Mouse (Mus musculus): Measurements from ENCODE around the gene Pla2g3. TPM values are rescaled to one million over a fixed set of nuclear protein-coding genes. Genes with fewer than 3 reads are reported as not detected.

Pla2g3 gene
- polyA plus RNA-seq, 1 experiment from 2014 or later: 0.70 TPM

- H3K27ac ChIP-seq: peak overlapping the region; percentile 42; the same call in 1 of the 2 replicates
- peak; percentile 77 for DNase-seq (ENCODE audit: low spot score)
- WGBS: 2% methylated on average over 50 of the region's 50 CpGs
- peaks cover 49% of the 10 kb centered on the region for H3K4me1 ChIP-seq
- H3K27me3 ChIP-seq (ENCODE audit: insufficient read depth, poor library complexity, severe bottlenecking): peaks cover 18% of the 10 kb centered on the region
- H3K36me3 ChIP-seq: peaks cover 24% of the 10 kb centered on the region
- H3K4me3 ChIP-seq: peak overlapping the region; percentile 55
- H3K9me3 ChIP-seq: no peaks in the 10 kb centered on the region
Measured at GRCm38 (mm10) chr11:3516859-3517845, 29.1 kb downstream of the Pla2g3 start.

GRCm38 (mm10) chr11:3517846-3518732 is 30.0 kb downstream of the Pla2g3 start:
- H3K27ac ChIP-seq: no peak overlapping the region
- peaks cover 18% of the 10 kb centered on the region for H3K27me3 ChIP-seq (ENCODE audit: insufficient read depth, poor library complexity, severe bottlenecking)
- peak overlapping the region; percentile 55 for H3K4me3 ChIP-seq
- WGBS: 44% methylated on average over 13 of the region's 13 CpGs
- H3K4me1 ChIP-seq: peaks cover 49% of the 10 kb centered on the region
- H3K36me3 ChIP-seq: peaks cover 33% of the 10 kb centered on the region
- H3K9me3 ChIP-seq: no peaks in the 10 kb centered on the region
- no peak for DNase-seq (ENCODE audit: low spot score)

- Histone ChIP-seq H3K9me3 (no peaks in the 10 kb centered on the region), H3K27ac (no peak overlapping the region), H3K4me1 (peaks cover 44% of the 10 kb centered on the region), H3K27me3 (ENCODE audit: insufficient read depth, poor library complexity, severe bottlenecking) (peaks cover 18% of the 10 kb centered on the region), H3K36me3 (peaks cover 44% of the 10 kb centered on the region), H3K4me3 (no peak overlapping the region)
- 63% methylated on average over 4 of the region's 4 CpGs for WGBS
- DNase-seq (ENCODE audit: low spot score): no peak
Measured at GRCm38 (mm10) chr11:3519051-3519726, 31.1 kb downstream of the Pla2g3 start.

DNA sequence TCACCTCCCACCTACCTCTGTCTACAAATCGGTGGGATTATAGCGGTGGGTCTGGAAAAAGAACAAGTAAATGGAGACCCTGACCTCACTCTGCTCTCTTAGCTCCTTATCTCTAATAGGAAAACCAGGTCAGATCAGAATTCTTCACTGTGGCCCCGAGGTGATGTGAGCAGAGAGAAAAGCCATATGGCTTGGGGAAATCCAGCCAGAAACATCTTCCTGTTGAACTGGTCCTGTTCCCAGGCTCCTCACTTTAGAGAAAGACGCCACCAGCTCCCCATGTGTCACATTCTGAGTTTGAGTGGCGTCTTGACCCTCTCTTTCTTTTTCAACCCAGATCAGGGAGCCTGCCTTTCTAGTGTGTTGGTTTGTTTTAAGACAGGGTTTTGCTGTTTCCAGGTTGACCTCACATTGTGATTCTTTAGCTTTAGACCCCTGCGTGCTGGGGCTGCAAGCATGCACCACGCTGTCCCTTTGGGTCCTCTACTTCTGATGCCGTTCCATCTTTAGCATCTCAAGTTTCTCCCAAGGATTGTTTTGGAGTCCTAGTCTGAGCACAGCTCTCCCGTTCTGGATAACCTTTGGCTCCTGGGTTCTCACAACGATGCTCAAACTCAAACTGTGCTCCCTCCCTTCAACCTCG is 31.8 kb downstream of the Pla2g3 start:
- Histone ChIP-seq H3K36me3 (peaks cover 51% of the 10 kb centered on the region), H3K4me1 (peaks cover 44% of the 10 kb centered on the region), H3K27me3 (ENCODE audit: insufficient read depth, poor library complexity, severe bottlenecking) (peaks cover 18% of the 10 kb centered on the region), H3K9me3 (no peaks in the 10 kb centered on the region), H3K27ac (no peak overlapping the region), H3K4me3 (no peak overlapping the region)
- WGBS: 58% methylated on average over 11 of the region's 11 CpGs
- no peak for DNase-seq (ENCODE audit: low spot score)

- Histone ChIP-seq H3K27me3 (ENCODE audit: insufficient read depth, poor library complexity, severe bottlenecking) (peaks cover 13% of the 10 kb centered on the region), H3K4me3 (no peak overlapping the region), H3K36me3 (peaks cover 61% of the 10 kb centered on the region), H3K27ac (no peak overlapping the region), H3K4me1 (peaks cover 35% of the 10 kb centered on the region), H3K9me3 (no peaks in the 10 kb centered on the region)
- 76% methylated on average over 14 of the region's 14 CpGs for WGBS
- no peak for DNase-seq (ENCODE audit: low spot score)
Measured at GRCm38 (mm10) chr11:3520919-3521318, 32.8 kb downstream of the Pla2g3 start.

DNA sequence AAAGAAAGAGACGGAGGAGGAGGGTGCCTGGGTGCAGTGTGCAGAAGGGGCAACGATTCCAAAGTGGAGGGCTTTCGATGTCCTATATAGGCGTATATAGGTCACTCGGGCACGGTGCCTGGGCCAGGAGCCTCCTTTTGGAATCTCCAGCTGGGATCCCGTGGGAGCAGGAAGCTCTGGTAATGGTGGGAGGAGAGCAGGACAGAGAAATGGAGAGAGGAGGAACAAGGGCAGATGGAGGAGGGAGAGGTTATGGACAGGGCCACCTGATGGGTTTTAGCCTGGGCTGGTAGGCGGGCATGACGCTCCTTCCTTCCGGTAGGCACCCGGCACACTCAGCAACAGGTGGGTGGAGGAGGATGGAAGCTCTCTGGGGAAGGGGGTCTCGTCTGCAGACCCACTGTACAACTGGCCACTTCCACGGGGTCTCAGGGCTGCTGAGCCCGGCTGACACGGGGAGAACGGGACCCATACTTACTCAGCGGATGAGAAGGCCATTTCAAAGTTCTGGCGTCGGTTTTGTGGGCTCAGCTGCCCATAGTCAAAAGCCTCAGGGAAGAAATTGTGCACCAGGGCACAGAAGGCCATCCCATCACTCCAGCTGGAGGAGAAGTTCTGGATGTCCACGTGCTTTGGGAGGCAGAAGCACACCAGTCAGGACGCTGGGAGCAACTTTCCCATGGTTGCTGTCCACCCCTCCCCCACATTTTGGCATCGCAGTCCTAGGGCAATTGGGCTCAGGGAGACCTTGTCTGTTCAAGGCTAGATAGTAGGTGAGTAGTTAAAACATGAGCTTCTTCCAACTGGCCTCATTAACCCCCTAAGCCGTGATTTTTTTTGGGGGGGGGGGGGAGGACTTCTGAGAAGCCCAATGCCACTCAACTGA is 33.5 kb downstream of the Pla2g3 start:
- DNase-seq (ENCODE audit: low spot score): no peak
- peaks cover 6% of the 10 kb centered on the region for H3K27me3 ChIP-seq (ENCODE audit: insufficient read depth, poor library complexity, severe bottlenecking)
- WGBS: 86% methylated on average over 23 of the region's 23 CpGs
- peaks cover 38% of the 10 kb centered on the region for H3K4me1 ChIP-seq
- H3K27ac ChIP-seq: no peak overlapping the region
- no peak overlapping the region for H3K4me3 ChIP-seq
- H3K9me3 ChIP-seq: no peaks in the 10 kb centered on the region
- peaks cover 68% of the 10 kb centered on the region for H3K36me3 ChIP-seq

GRCm38 (mm10) chr11:3522285-3523000 is 34.4 kb downstream of the Pla2g3 start:
- no peak for DNase-seq (ENCODE audit: low spot score)
- H3K27ac ChIP-seq: no peak overlapping the region
- H3K36me3 ChIP-seq: peaks cover 76% of the 10 kb centered on the region

GRCm38 (mm10) chr11:3523840-3524582 is 35.9 kb downstream of the Pla2g3 start:
- Histone ChIP-seq H3K4me1 (peaks cover 40% of the 10 kb centered on the region), H3K27me3 (ENCODE audit: insufficient read depth, poor library complexity, severe bottlenecking) (no peaks in the 10 kb centered on the region), H3K4me3 (no peak overlapping the region), H3K9me3 (no peaks in the 10 kb centered on the region), H3K27ac (no peak overlapping the region), H3K36me3 (peaks cover 92% of the 10 kb centered on the region)
- DNase-seq (ENCODE audit: low spot score): no peak
- 79% methylated on average over 7 of the region's 7 CpGs for WGBS

More at GRCm38 (mm10) chr11:3522285-3523000, 34.4 kb downstream of the Pla2g3 start:
- H3K9me3 ChIP-seq: no peaks in the 10 kb centered on the region
- WGBS: 93% methylated on average over 17 of the region's 17 CpGs
- H3K4me3 ChIP-seq: no peak overlapping the region
- H3K4me1 ChIP-seq: peaks cover 36% of the 10 kb centered on the region
- H3K27me3 ChIP-seq (ENCODE audit: insufficient read depth, poor library complexity, severe bottlenecking): no peaks in the 10 kb centered on the region

GRCm38 (mm10) chr11:3525560-3525959 is 37.5 kb downstream of the Pla2g3 start:
- Histone ChIP-seq H3K4me3 (no peak overlapping the region), H3K36me3 (peaks cover 99% of the 10 kb centered on the region), H3K27ac (no peak overlapping the region), H3K27me3 (ENCODE audit: insufficient read depth, poor library complexity, severe bottlenecking) (no peaks in the 10 kb centered on the region), H3K4me1 (peaks cover 31% of the 10 kb centered on the region), H3K9me3 (no peaks in the 10 kb centered on the region)
- no peak for DNase-seq (ENCODE audit: low spot score)
- WGBS: 81% methylated on average over 4 of the region's 4 CpGs

- WGBS: 86% methylated on average over 9 of the region's 9 CpGs
- peaks cover 99% of the 10 kb centered on the region for H3K36me3 ChIP-seq
Measured at GRCm38 (mm10) chr11:3526207-3526606, 38.1 kb downstream of the Pla2g3 start.

More at GRCm38 (mm10) chr11:3526207-3526606, 38.1 kb downstream of the Pla2g3 start:
- Histone ChIP-seq H3K4me3 (no peak overlapping the region), H3K4me1 (peaks cover 29% of the 10 kb centered on the region), H3K27me3 (ENCODE audit: insufficient read depth, poor library complexity, severe bottlenecking) (no peaks in the 10 kb centered on the region), H3K9me3 (no peaks in the 10 kb centered on the region), H3K27ac (no peak overlapping the region)
- DNase-seq (ENCODE audit: low spot score): no peak
